Mouse (Mus musculus) thymus, adult 2 months (tissue): ENCODE data around the gene Prom2.

Experiments used
- CTCF ChIP-seq: fragments of 200-500 bp; IDR thresholded peaks from 2 replicates; pipeline ENCODE4 v1.5.1; 2012; ENCODE audit warnings: mild to moderate bottlenecking, control low read depth, low read length, moderate library complexity, borderline replicate concordance; ENCODE audit not compliant: control insufficient read depth, poor library complexity, insufficient read depth; ENCODE audit errors: extremely low read depth
- POLR2A ChIP-seq: fragments of 200-500 bp; IDR thresholded peaks from 2 replicates; pipeline ENCODE4 v1.6.1; 2012; ENCODE audit warnings: mild to moderate bottlenecking, low read length, control low read depth, moderate library complexity; ENCODE audit not compliant: control insufficient read depth, poor library complexity, insufficient read depth; ENCODE audit errors: extremely low read depth

- TF ChIP-seq CTCF: no peak
- TF ChIP-seq POLR2A: no peak
Measured at GRCm38 (mm10) chr2:127531592-127531991, 9.7 kb downstream of the Prom2 start.
